Mouse (Mus musculus) midbrain, embryonic 15.5 days (tissue): ENCODE measurements around the gene Gm28374. TPM values are rescaled to one million over a fixed set of nuclear protein-coding genes. Genes with fewer than 3 reads are reported as not detected.
A peak's percentile ranks its signal among the peaks of the same experiment; 100 is the strongest.

Experiments used
- ATAC-seq: fragments of 200-750 bp; cut with Nextera tagmentation; replicated peaks from 2 replicates; pipeline ENCODE4 v1.8.0; 2017; ENCODE audit warnings: moderate TSS enrichment
- H3K27ac ChIP-seq: fragments of 300-500 bp; sonication (generic); 2 replicates; pipeline ENCODE4 v1.5.1; 2015; ENCODE audit warnings: mild to moderate bottlenecking, inconsistent platforms
- H3K27me3 ChIP-seq: fragments of 300-500 bp; sonication (generic); replicated peaks from 2 replicates; pipeline ENCODE4 v1.6.1; 2015; ENCODE audit warnings: inconsistent platforms
- H3K36me3 ChIP-seq: fragments of 300-500 bp; sonication (generic); replicated peaks from 2 replicates; pipeline ENCODE4 v1.6.1; 2015; ENCODE audit warnings: inconsistent platforms
- H3K4me1 ChIP-seq: fragments of 300-500 bp; sonication (generic); 2 replicates; pipeline ENCODE4 v1.6.1; 2015; ENCODE audit warnings: inconsistent platforms
- H3K4me2 ChIP-seq: fragments of 300-500 bp; sonication (generic); 2 replicates; pipeline ENCODE4 v1.6.1; 2015; ENCODE audit warnings: inconsistent platforms, mild to moderate bottlenecking, moderate library complexity
- H3K4me3 ChIP-seq: fragments of 300-500 bp; sonication (generic); 2 replicates; pipeline ENCODE4 v1.5.1; 2015; ENCODE audit warnings: mild to moderate bottlenecking, inconsistent platforms
- H3K9ac ChIP-seq: fragments of 300-500 bp; sonication (generic); 2 replicates; pipeline ENCODE4 v1.6.1; 2015; ENCODE audit warnings: mild to moderate bottlenecking, inconsistent platforms
- H3K9me3 ChIP-seq: fragments of 300-500 bp; sonication (generic); 2 replicates; pipeline ENCODE4 v1.6.1; 2016; ENCODE audit warnings: inconsistent platforms
- WGBS: fragments of 180-500 bp; shearing (Covaris S2); methylation state at CpG from one replicate; pipeline ENCODE4 v1.1.7; 2015; ENCODE audit warnings: mixed read lengths; 5-methylcytosine and 5-hydroxymethylcytosine counted together
- polyA plus RNA-seq: library from polyadenylated mRNA; unstranded; fragments of >200 nt; fragmentation: Nextera tagmentation; extraction: Ambion mirVana; gene quantifications from 2 replicates; pipeline ENCODE4 v1.2.1, GENCODE M21; 2015

Gene Gm28374
- polyA plus RNA-seq, 1 experiment from 2014 or later = 1.5 TPM

- H3K4me1 ChIP-seq = peaks cover 29% of the 10 kb centered on the region
- no peak overlapping the region for H3K27ac ChIP-seq
- no peak overlapping the region for H3K9ac ChIP-seq
- H3K4me2 ChIP-seq = peak overlapping the region; percentile 94; the same call in 1 of the 2 replicates
- H3K4me3 ChIP-seq = no peak overlapping the region
- H3K27me3 ChIP-seq = no peaks in the 10 kb centered on the region
- no peaks in the 10 kb centered on the region for H3K9me3 ChIP-seq
- ATAC-seq = no peak
- WGBS = 96% methylated on average over 15 of the region's 15 CpGs
- H3K36me3 ChIP-seq = peaks cover 16% of the 10 kb centered on the region
These were observed 34.2 kb upstream of the Gm28374 start for GRCm38 (mm10) chr19:6116113-6116850.

- Histone ChIP-seq H3K27me3 (no peaks in the 10 kb centered on the region), H3K4me3 (no peak overlapping the region), H3K36me3 (peaks cover 16% of the 10 kb centered on the region), H3K4me2 (no peak overlapping the region), H3K4me1 (peaks cover 15% of the 10 kb centered on the region), H3K9ac (no peak overlapping the region), H3K9me3 (no peaks in the 10 kb centered on the region), H3K27ac (no peak overlapping the region)
- no peak for ATAC-seq
- WGBS = 69% methylated on average over 6 of the region's 6 CpGs
These were observed 31.1 kb upstream of the Gm28374 start for GRCm38 (mm10) chr19:6113116-6113515.

DNA sequence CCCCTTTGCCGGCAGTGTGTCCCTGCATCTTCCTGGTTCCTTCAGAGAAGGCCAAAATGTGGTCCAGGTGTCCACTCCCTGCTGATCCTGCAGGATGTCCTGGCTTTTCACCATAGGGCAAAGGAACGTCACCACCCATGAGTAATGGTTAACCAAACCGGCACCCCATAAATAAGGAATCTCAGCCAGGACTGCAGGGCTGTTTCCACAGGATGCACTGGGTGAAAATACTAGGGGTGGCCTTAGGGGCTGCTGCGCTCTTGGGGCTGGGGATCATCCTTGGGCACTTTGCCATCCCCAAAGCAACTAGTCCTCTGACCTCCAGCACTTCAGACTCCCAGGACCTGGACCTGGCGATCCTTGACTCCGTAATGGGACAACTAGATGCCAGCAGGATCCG lies 23.5 kb upstream of the Gm28374 start, which contains the start of gene Naaladl1:
Gene Naaladl1 (plus strand): TSS at position 197 of the 400 bp plus-strand sequence.
- Histone ChIP-seq H3K27ac (no peak within 1 kb of the TSS), H3K27me3 (no peaks in the 10 kb centered on the region), H3K4me1 (no peaks in the 10 kb centered on the region), H3K4me3 (no peak within 1 kb of the TSS), H3K9me3 (no peaks in the 10 kb centered on the region), H3K9ac (no peak within 1 kb of the TSS), H3K4me2 (no peak within 1 kb of the TSS), H3K36me3 (no peaks in the 10 kb centered on the region)
- no peak for ATAC-seq
- WGBS = 88% methylated on average over 7 of the region's 7 CpGs

GRCm38 (mm10) chr19:6104476-6104875 lies 22.4 kb upstream of the Gm28374 start:
- Histone ChIP-seq H3K4me2 (no peak overlapping the region), H3K4me3 (no peak overlapping the region), H3K4me1 (no peaks in the 10 kb centered on the region), H3K36me3 (no peaks in the 10 kb centered on the region), H3K9ac (no peak overlapping the region), H3K27ac (no peak overlapping the region), H3K27me3 (no peaks in the 10 kb centered on the region), H3K9me3 (no peaks in the 10 kb centered on the region)
- 71% methylated on average over 4 of the region's 4 CpGs for WGBS
- no peak for ATAC-seq

DNA sequence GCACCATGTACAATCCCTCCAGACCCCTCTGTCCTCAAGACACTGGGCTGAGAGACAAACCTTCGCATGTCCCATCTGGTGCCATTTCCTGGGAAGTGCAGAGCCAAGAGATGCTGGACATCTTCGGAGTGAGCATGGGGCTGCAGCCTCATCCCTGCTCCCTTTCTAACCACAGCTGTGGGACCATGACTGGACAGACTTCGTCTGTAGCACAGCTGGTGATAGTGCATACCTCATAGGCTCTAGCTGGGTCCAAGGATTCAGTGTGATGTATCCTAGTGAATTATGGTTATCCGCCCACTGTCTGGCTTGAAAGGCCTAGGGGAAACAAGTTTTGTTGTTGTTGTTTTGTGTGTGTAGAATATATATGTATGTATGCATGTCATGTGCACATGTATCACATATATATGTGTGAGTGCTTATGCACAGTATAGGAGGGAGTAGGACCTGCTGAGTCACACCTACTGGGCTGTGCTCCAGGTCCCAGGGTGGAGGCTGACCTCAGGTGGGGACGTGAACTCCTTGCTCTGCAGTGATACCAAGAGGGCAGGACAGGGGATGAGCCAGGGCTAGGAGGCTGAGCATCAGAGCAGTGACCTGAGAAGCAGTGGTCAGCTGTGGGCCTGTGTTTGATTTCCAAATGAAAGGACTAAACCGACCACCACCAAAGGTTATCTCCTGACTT lies 20.3 kb upstream of the Gm28374 start:
- Histone ChIP-seq H3K4me3 (no peak overlapping the region), H3K4me1 (no peaks in the 10 kb centered on the region), H3K36me3 (no peaks in the 10 kb centered on the region), H3K9ac (no peak overlapping the region), H3K27ac (no peak overlapping the region), H3K4me2 (no peak overlapping the region), H3K27me3 (no peaks in the 10 kb centered on the region), H3K9me3 (no peaks in the 10 kb centered on the region)
- no peak for ATAC-seq
- 78% methylated on average over 6 of the region's 6 CpGs for WGBS

- H3K27ac ChIP-seq = no peak overlapping the region
- no peaks in the 10 kb centered on the region for H3K9me3 ChIP-seq
- H3K9ac ChIP-seq = no peak overlapping the region
- no peak overlapping the region for H3K4me3 ChIP-seq
- 79% methylated on average over 6 of the region's 6 CpGs for WGBS
- no peak for ATAC-seq
- no peak overlapping the region for H3K4me2 ChIP-seq
- no peaks in the 10 kb centered on the region for H3K27me3 ChIP-seq
- H3K36me3 ChIP-seq = no peaks in the 10 kb centered on the region
- H3K4me1 ChIP-seq = no peaks in the 10 kb centered on the region
These were observed 19.1 kb upstream of the Gm28374 start for GRCm38 (mm10) chr19:6101186-6101585.

DNA sequence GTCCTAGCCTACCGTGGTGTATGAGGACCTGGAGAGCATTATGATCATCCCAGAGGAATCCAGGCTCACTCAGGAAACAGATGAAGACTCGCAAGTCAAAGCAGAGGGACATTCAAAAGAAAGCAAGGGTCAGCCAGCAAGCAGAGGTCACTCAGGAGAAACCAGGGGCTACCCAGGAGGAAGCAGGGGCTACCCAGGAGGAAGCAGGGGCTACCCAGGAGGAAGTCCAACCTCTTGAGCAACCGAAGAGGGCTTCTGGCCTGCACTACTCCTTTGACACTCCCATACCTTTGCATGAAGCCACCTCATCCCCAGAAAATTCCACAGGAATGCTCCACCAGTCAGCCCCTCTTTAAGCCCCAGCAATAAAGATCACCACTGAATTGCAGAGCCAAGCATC lies 15.8 kb upstream of the Gm28374 start:
- 86% methylated on average over 3 of the region's 3 CpGs for WGBS
- Histone ChIP-seq H3K9me3 (no peaks in the 10 kb centered on the region), H3K36me3 (no peaks in the 10 kb centered on the region), H3K4me1 (no peaks in the 10 kb centered on the region), H3K4me2 (no peak overlapping the region), H3K9ac (no peak overlapping the region), H3K27ac (no peak overlapping the region), H3K27me3 (no peaks in the 10 kb centered on the region), H3K4me3 (no peak overlapping the region)
- ATAC-seq = no peak

GRCm38 (mm10) chr19:6094119-6094518 lies 12.1 kb upstream of the Gm28374 start, which contains the start of gene AC131692.1:
Gene AC131692.1, plus strand, starts transcription at chr19:6094419.
- H3K36me3 ChIP-seq = no peaks in the 10 kb centered on the region
- ATAC-seq = no peak
- H3K9me3 ChIP-seq = no peaks in the 10 kb centered on the region
- no peak within 1 kb of the TSS for H3K4me2 ChIP-seq
- H3K27me3 ChIP-seq = no peaks in the 10 kb centered on the region
- 90% methylated on average over 7 of the region's 7 CpGs for WGBS
- no peak within 1 kb of the TSS for H3K4me3 ChIP-seq
- H3K4me1 ChIP-seq = no peaks in the 10 kb centered on the region
- H3K9ac ChIP-seq = no peak within 1 kb of the TSS
- H3K27ac ChIP-seq = no peak within 1 kb of the TSS

GRCm38 (mm10) chr19:6088841-6089240 lies 6.8 kb upstream of the Gm28374 start:
- no peak for ATAC-seq
- Histone ChIP-seq H3K9ac (no peak overlapping the region), H3K4me3 (no peak overlapping the region), H3K4me2 (no peak overlapping the region), H3K27ac (no peak overlapping the region), H3K9me3 (no peaks in the 10 kb centered on the region), H3K4me1 (peaks cover 15% of the 10 kb centered on the region), H3K36me3 (no peaks in the 10 kb centered on the region), H3K27me3 (no peaks in the 10 kb centered on the region)
- WGBS = 94% methylated on average over 13 of the region's 13 CpGs

DNA sequence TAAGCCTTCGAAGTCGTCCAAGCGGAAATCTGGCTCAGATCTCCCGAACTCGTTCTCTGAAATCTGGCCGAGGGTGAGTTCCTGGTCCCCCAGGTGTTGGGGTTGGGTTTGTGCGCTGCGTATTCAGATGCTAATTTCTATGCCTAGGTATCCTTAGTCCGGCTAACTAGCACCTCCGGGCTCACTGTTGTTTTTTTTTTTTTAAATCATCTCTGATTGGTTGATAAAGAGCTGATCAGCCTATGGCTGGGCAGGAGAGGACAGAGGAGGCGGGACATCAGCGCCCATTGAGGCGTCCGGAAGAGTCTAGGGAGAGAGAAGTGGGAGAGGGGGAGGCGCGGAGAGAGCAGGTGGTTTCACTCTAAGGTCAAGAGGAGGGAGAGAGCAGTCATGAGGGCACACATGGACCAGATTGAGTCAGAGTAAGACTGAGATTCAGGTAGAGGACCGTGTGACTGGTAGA lies 3.4 kb upstream of the Gm28374 start:
- WGBS = under 1% methylated on average over 17 of the region's 17 CpGs

DNA sequence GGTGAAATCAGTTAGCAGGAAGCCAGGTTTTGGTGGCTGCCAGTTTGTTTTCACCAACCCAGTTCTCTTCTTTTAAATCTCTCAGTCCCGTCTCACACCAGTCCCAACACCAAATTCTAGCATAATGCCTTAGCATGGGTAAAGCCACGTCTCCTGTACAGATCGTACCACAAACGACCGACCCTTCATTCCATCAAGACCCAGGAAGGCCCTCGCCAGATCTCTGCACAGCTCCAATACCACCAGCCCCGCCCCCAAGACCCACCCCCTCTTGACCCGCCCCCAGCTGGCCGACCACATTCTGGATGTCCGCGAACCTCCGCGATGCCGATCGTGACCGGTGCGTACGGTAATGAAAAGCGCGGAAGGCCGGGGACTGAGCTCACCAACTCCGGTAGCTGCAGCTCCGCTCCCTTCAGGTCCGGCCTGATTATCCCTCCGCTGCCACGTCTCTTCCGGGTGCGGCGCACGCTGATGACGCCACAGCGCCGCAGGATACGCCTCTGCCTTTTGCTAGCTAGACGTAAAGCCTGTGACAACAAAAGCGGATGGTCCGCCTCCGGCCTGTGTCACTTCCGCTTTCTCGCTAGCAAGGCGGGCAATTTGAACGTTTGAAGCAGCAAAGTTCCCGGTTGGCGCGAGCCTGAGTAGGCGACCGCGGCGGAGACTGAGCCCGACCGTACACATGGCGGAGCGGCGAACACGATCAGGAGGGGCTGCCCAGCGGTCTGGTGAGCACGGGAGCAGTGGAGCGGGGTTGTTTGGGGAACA lies 2.6 kb upstream of the Gm28374 start, which contains the start of the genes Zfpl1 and Cdca5:
Gene Zfpl1 (minus strand): TSS at position 479 of the 771 bp plus-strand sequence.
Gene Cdca5 (plus strand): TSS at position 506 of the 771 bp plus-strand sequence.
- peak; percentile 92 for ATAC-seq
- H3K9ac ChIP-seq = peak within 1 kb of the TSS; percentile 67
- no peaks in the 10 kb centered on the region for H3K9me3 ChIP-seq
- H3K4me2 ChIP-seq = peak within 1 kb of the TSS; percentile 92
- H3K36me3 ChIP-seq = peaks cover 14% of the 10 kb centered on the region; the same call in 1 of the 2 replicates
- peaks cover 25% of the 10 kb centered on the region for H3K4me1 ChIP-seq
- no peaks in the 10 kb centered on the region for H3K27me3 ChIP-seq
- H3K27ac ChIP-seq = peak within 1 kb of the TSS; percentile 62
- WGBS = 1% methylated on average over 58 of the region's 58 CpGs
- peak within 1 kb of the TSS; percentile 77 for H3K4me3 ChIP-seq

More for the DNA sequence above, 3.4 kb upstream of the Gm28374 start:
- H3K9me3 ChIP-seq = no peaks in the 10 kb centered on the region
- no peak overlapping the region for H3K9ac ChIP-seq
- no peaks in the 10 kb centered on the region for H3K27me3 ChIP-seq
- H3K4me1 ChIP-seq = peaks cover 25% of the 10 kb centered on the region
- H3K4me2 ChIP-seq = peak overlapping the region; percentile 92
- peaks cover 11% of the 10 kb centered on the region; the same call in 1 of the 2 replicates for H3K36me3 ChIP-seq
- peak overlapping the region; percentile 77 for H3K4me3 ChIP-seq
- no peak overlapping the region for H3K27ac ChIP-seq
- ATAC-seq = peak; percentile 57

DNA sequence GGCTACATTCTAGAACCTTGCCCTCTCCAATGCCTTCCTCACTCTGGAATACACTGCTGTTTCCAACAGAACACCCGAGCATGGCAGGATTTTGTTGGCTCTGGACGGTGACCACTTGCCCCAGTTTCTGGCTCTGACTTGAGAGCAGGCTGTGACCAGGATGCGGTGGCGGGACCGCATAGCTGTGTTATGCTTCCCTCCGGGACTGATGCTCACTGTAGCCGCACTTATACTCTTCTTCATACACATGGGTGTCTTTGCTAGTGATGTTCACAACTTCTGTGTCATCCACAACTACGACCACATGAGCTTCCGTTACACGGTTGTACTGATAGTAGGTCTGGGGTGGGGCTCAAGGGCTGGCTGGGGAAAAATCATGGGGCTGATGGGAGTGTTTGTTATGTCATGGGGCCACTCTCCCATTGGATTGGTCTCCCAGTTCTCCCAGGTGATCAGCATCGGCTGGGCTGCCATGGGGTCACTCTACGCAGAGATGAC lies 2.0 kb downstream of the Gm28374 start, which contains the start of gene Tmem262:
Gene Tmem262 (plus strand): TSS at position 51 of the 498 bp plus-strand sequence.
- Histone ChIP-seq H3K9me3 (no peaks in the 10 kb centered on the region), H3K36me3 (peaks cover 14% of the 10 kb centered on the region; the same call in 1 of the 2 replicates), H3K27me3 (no peaks in the 10 kb centered on the region), H3K4me3 (no peak within 1 kb of the TSS), H3K27ac (no peak within 1 kb of the TSS), H3K9ac (no peak within 1 kb of the TSS), H3K4me1 (peaks cover 37% of the 10 kb centered on the region), H3K4me2 (no peak within 1 kb of the TSS)
- 94% methylated on average over 12 of the region's 12 CpGs for WGBS
- ATAC-seq = no peak
